Mouse (Mus musculus): Measurements from ENCODE around the gene Dmbx1. TPM values are rescaled to one million over a fixed set of nuclear protein-coding genes. Genes with fewer than 3 reads are reported as not detected.

The Dmbx1 gene
- total RNA-seq, 1 experiment, result 0.18 TPM

GRCm38 (mm10) chr4:115923262-115923880, 16.4 kb downstream of the Dmbx1 start:
- no peaks in the 10 kb centered on the region for H3K36me3 ChIP-seq (ENCODE audit: control insufficient read depth, insufficient read depth, low read length, poor library complexity, severe bottlenecking)
- no peak overlapping the region for H3K27ac ChIP-seq (ENCODE audit: insufficient read depth, low read depth, low read length, poor library complexity, severe bottlenecking)
- in situ Hi-C loops (cut with MboI; ENCODE audit: low sequenced_read_pairs in 2 of 2, unreplicated experiment in 2 of 2), result no loop called here
- H3K4me1 ChIP-seq (ENCODE audit: control insufficient read depth in 2 of 2, insufficient read depth in 2 of 2, low read length in 2 of 2, poor library complexity in 1 of 2), result 0 out of 4 replicates have a peak, but pooled peaks cover 0 to 2% of the 10 kb centered on the region in 2 experiments
- no peaks in the 10 kb centered on the region for H3K9me3 ChIP-seq (ENCODE audit: control insufficient read depth, insufficient read depth, low read depth, low read length)
- DNase-seq (ENCODE audit: low read depth, low spot score), result no peak
- H3K4me3 ChIP-seq (ENCODE audit: insufficient read depth in 1 of 2, low read depth in 1 of 2, low read length in 2 of 2, poor library complexity in 1 of 2, severe bottlenecking in 1 of 2), result no peak overlapping the region
- H3K9ac ChIP-seq (ENCODE audit: insufficient read depth, low read depth, low read length, poor library complexity, severe bottlenecking), result no peak overlapping the region
- no peak for TF ChIP-seq HCFC1 (IDR thresholded peaks at IDR 0.05; ENCODE audit: borderline replicate concordance, insufficient read depth, low read length)
- no peak for TF ChIP-seq MAFK (IDR thresholded peaks at IDR 0.05; ENCODE audit: insufficient read depth, low read depth, low read length)
- TF ChIP-seq CHD2 (IDR thresholded peaks at IDR 0.05; ENCODE audit: low read depth, low read length), result no peak
- TF ChIP-seq ZC3H11A (IDR thresholded peaks at IDR 0.05; ENCODE audit: borderline replicate concordance, low read depth, low read length), result no peak

GRCm38 (mm10) chr4:115922688-115923087, 17.0 kb downstream of the Dmbx1 start:
- in situ Hi-C loops (cut with MboI; ENCODE audit: low sequenced_read_pairs in 2 of 2, unreplicated experiment in 2 of 2), result no loop called here
- H3K4me3 ChIP-seq (ENCODE audit: insufficient read depth in 1 of 2, low read depth in 1 of 2, low read length in 2 of 2, poor library complexity in 1 of 2, severe bottlenecking in 1 of 2), result no peak overlapping the region
- TF ChIP-seq MAFK (IDR thresholded peaks at IDR 0.05; ENCODE audit: insufficient read depth, low read depth, low read length), result no peak
- TF ChIP-seq ZNF384 (IDR thresholded peaks at IDR 0.05; ENCODE audit: low read depth, low read length), result no peak
- no peak for TF ChIP-seq ZC3H11A (IDR thresholded peaks at IDR 0.05; ENCODE audit: borderline replicate concordance, low read depth, low read length)
- TF ChIP-seq CHD2 (IDR thresholded peaks at IDR 0.05; ENCODE audit: low read depth, low read length), result no peak
- no peak for TF ChIP-seq HCFC1 (IDR thresholded peaks at IDR 0.05; ENCODE audit: borderline replicate concordance, insufficient read depth, low read length)
- H3K9ac ChIP-seq (ENCODE audit: insufficient read depth, low read depth, low read length, poor library complexity, severe bottlenecking), result no peak overlapping the region
- DNase-seq (ENCODE audit: low read depth, low spot score), result no peak
- H3K27ac ChIP-seq (ENCODE audit: insufficient read depth, low read depth, low read length, poor library complexity, severe bottlenecking), result no peak overlapping the region
- H3K36me3 ChIP-seq (ENCODE audit: control insufficient read depth, insufficient read depth, low read length, poor library complexity, severe bottlenecking), result no peaks in the 10 kb centered on the region
- H3K9me3 ChIP-seq (ENCODE audit: control insufficient read depth, insufficient read depth, low read depth, low read length), result no peaks in the 10 kb centered on the region
- 0 out of 4 replicates have a peak, but pooled peaks cover 0 to 2% of the 10 kb centered on the region in 2 experiments for H3K4me1 ChIP-seq (ENCODE audit: control insufficient read depth in 2 of 2, insufficient read depth in 2 of 2, low read length in 2 of 2, poor library complexity in 1 of 2)

- no peak overlapping the region for H3K4me3 ChIP-seq (ENCODE audit: insufficient read depth in 1 of 2, low read depth in 1 of 2, low read length in 2 of 2, poor library complexity in 1 of 2, severe bottlenecking in 1 of 2)
- TF ChIP-seq HCFC1 (IDR thresholded peaks at IDR 0.05; ENCODE audit: borderline replicate concordance, insufficient read depth, low read length), result no peak
- H3K4me1 ChIP-seq (ENCODE audit: control insufficient read depth in 2 of 2, insufficient read depth in 2 of 2, low read length in 2 of 2, poor library complexity in 1 of 2), result 0 out of 4 replicates have a peak, but pooled peaks cover 0 to 2% of the 10 kb centered on the region in 2 experiments
- no peak for DNase-seq (ENCODE audit: low read depth, low spot score)
- no peaks in the 10 kb centered on the region for H3K36me3 ChIP-seq (ENCODE audit: control insufficient read depth, insufficient read depth, low read length, poor library complexity, severe bottlenecking)
- H3K9ac ChIP-seq (ENCODE audit: insufficient read depth, low read depth, low read length, poor library complexity, severe bottlenecking), result no peak overlapping the region
- H3K27ac ChIP-seq (ENCODE audit: insufficient read depth, low read depth, low read length, poor library complexity, severe bottlenecking), result no peak overlapping the region
- no peaks in the 10 kb centered on the region for H3K9me3 ChIP-seq (ENCODE audit: control insufficient read depth, insufficient read depth, low read depth, low read length)
- in situ Hi-C loops (cut with MboI; ENCODE audit: low sequenced_read_pairs in 2 of 2, unreplicated experiment in 2 of 2), result no loop called here
These were observed 19.8 kb downstream of the Dmbx1 start for GRCm38 (mm10) chr4:115919911-115920310.

GRCm38 (mm10) chr4:115911586-115911985, 28.1 kb downstream of the Dmbx1 start:
- Histone ChIP-seq H3K9me3 (ENCODE audit: control insufficient read depth, insufficient read depth, low read depth, low read length) (no peaks in the 10 kb centered on the region), H3K9ac (ENCODE audit: insufficient read depth, low read depth, low read length, poor library complexity, severe bottlenecking) (no peak overlapping the region), H3K4me1 (ENCODE audit: control insufficient read depth in 2 of 2, insufficient read depth in 2 of 2, low read length in 2 of 2, poor library complexity in 1 of 2) (peaks cover 0 to 11% of the 10 kb centered on the region in 2 experiments; a peak in 1 of 4 replicates), H3K36me3 (ENCODE audit: control insufficient read depth, insufficient read depth, low read length, poor library complexity, severe bottlenecking) (no peaks in the 10 kb centered on the region), H3K27ac (ENCODE audit: insufficient read depth, low read depth, low read length, poor library complexity, severe bottlenecking) (no peak overlapping the region), H3K4me3 (ENCODE audit: insufficient read depth in 1 of 2, low read depth in 1 of 2, low read length in 2 of 2, poor library complexity in 1 of 2, severe bottlenecking in 1 of 2) (no peak overlapping the region)
- no peak for TF ChIP-seq ZNF384 (IDR thresholded peaks at IDR 0.05; ENCODE audit: low read depth, low read length)
- no peak for TF ChIP-seq CHD2 (IDR thresholded peaks at IDR 0.05; ENCODE audit: low read depth, low read length)
- no peak for TF ChIP-seq MAFK (IDR thresholded peaks at IDR 0.05; ENCODE audit: insufficient read depth, low read depth, low read length)
- no peak for TF ChIP-seq HCFC1 (IDR thresholded peaks at IDR 0.05; ENCODE audit: borderline replicate concordance, insufficient read depth, low read length)
- TF ChIP-seq ZC3H11A (IDR thresholded peaks at IDR 0.05; ENCODE audit: borderline replicate concordance, low read depth, low read length), result no peak
- DNase-seq (ENCODE audit: low read depth, low spot score), result no peak
- in situ Hi-C loops (cut with MboI; ENCODE audit: low sequenced_read_pairs in 2 of 2, unreplicated experiment in 2 of 2), result no loop called here

- Histone ChIP-seq H3K27ac (ENCODE audit: insufficient read depth, low read depth, low read length, poor library complexity, severe bottlenecking) (no peak overlapping the region), H3K4me1 (ENCODE audit: control insufficient read depth in 2 of 2, insufficient read depth in 2 of 2, low read length in 2 of 2, poor library complexity in 1 of 2) (peaks cover 0 to 11% of the 10 kb centered on the region in 2 experiments; a peak in 1 of 4 replicates), H3K4me3 (ENCODE audit: insufficient read depth in 1 of 2, low read depth in 1 of 2, low read length in 2 of 2, poor library complexity in 1 of 2, severe bottlenecking in 1 of 2) (no peak overlapping the region), H3K9me3 (ENCODE audit: control insufficient read depth, insufficient read depth, low read depth, low read length) (no peaks in the 10 kb centered on the region), H3K36me3 (ENCODE audit: control insufficient read depth, insufficient read depth, low read length, poor library complexity, severe bottlenecking) (no peaks in the 10 kb centered on the region), H3K9ac (ENCODE audit: insufficient read depth, low read depth, low read length, poor library complexity, severe bottlenecking) (no peak overlapping the region)
- in situ Hi-C loops (cut with MboI; ENCODE audit: low sequenced_read_pairs in 2 of 2, unreplicated experiment in 2 of 2), result loop anchor here (5.0 to 10.0 kb wide), 2 partner anchors 74 to 76 kb away; no protein-coding TSS in a partner anchor
- TF ChIP-seq HCFC1 (IDR thresholded peaks at IDR 0.05; ENCODE audit: borderline replicate concordance, insufficient read depth, low read length) (no peak), CHD2 (IDR thresholded peaks at IDR 0.05; ENCODE audit: low read depth, low read length) (no peak), ZC3H11A (IDR thresholded peaks at IDR 0.05; ENCODE audit: borderline replicate concordance, low read depth, low read length) (no peak), ZNF384 (IDR thresholded peaks at IDR 0.05; ENCODE audit: low read depth, low read length) (no peak), MAFK (IDR thresholded peaks at IDR 0.05; ENCODE audit: insufficient read depth, low read depth, low read length) (no peak)
- no peak for DNase-seq (ENCODE audit: low read depth, low spot score)
These were observed 31.1 kb downstream of the Dmbx1 start for GRCm38 (mm10) chr4:115908641-115909040.

Data from ES-E14 (cell line).